Mouse (Mus musculus) megakaryocyte, adult 5-6 weeks (primary cell): ENCODE results near the gene Mettl7a3. TPM values are rescaled to one million over a fixed set of nuclear protein-coding genes. Genes with fewer than 3 reads are reported as not detected.
A peak's percentile ranks its signal among the peaks of the same experiment; 100 is the strongest.

Experiments
- ATAC-seq: 2 replicates; pipeline ENCODE4 v1.8.0; 2016; ENCODE audit warnings: mild to moderate bottlenecking, inconsistent platforms; ENCODE audit not compliant: poor library complexity, severe bottlenecking
- total RNA-seq, 2 experiments: library from RNA; stranded (forward) in 1 of 2; stranded (reverse) in 1 of 2; fragments of 153-499, 151-499 nt in 1 of 2; fragments of 221-1000, 200-1000 nt in 1 of 2; gene quantifications; 2 replicates each; pipeline versions ENCODE4 v1.2.3 to v1.2.4; 2015 to 2017

Mettl7a3 gene
- total RNA-seq, 2 experiments from 2014 or later, result not detected

DNA sequence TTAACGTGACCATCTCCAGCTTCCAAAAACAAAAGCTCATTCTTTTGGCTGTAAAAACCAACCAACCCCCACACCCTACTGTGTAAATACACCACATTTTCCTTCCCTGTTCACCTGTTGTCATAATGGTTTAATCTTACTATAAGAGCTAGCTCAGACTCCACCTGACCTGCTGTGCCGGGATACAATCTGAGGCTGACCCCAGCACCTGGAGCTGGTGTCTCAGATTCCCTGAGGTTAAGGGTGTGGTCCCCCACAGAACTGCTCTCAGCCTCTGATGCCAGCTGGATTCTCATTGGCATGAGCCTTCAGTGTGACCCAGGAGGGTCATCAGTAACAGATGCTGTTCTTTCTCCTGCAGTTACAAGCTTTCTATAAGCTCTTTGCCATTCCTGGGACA, 45.4 kb downstream of the Mettl7a3 start:
- ATAC-seq, result no peak

DNA sequence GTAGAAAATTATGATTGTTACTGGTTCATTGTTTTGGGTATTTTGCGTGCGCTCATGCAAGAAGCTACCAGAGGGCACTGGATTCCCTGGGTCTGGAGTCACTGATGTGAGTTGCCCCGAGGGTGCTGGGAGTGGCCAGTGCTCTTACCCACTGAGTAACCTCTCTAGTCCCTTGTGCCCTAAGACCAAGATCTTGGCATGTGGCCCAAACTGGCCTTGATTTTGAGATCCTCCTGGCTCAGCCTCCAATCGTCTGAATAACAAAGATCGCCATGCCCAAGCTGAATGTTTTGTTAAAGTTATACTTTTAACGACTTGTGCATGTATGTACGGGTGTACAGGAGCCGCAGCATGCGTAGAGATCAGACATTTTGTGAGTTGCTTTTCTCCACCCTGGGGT, 51.0 kb downstream of the Mettl7a3 start:
- ATAC-seq, result no peak

DNA sequence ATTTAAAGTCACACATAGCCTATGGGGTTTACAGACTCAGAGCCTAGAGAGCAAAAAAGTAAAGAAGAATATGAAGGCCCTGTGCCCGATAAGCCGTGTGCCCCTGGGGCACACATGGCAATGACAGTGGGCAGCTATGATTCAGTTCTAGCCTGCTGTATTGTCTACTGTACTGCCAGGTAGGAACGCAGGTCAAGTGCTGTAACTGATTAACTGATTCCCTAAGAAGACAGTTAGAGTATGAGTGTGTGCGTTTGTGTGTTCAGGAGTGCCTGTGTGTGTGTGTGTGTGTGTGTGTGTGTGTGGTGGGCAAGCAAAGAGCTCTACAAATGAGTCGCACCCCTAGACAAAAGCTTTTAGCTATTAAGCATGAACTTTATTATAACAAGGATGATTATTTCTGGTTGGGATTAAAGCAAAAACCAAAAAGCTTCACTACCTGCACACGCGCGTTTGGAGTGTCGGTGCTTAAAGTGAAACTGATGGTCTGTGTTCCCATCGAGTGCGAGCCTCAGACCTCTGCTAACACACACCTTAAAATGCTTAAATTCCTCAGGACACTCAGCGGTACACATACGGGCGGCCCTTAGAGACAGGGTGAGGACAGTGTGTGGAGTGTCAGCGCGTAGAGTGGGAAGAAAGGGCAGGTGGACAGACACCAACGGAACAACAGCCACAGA, 53.0 kb downstream of the Mettl7a3 start:
- ATAC-seq, result no peak

- ATAC-seq, result peak; percentile 49
Observed at GRCm38 (mm10) chr15:100388224-100388835, 53.6 kb downstream of the Mettl7a3 start.

DNA sequence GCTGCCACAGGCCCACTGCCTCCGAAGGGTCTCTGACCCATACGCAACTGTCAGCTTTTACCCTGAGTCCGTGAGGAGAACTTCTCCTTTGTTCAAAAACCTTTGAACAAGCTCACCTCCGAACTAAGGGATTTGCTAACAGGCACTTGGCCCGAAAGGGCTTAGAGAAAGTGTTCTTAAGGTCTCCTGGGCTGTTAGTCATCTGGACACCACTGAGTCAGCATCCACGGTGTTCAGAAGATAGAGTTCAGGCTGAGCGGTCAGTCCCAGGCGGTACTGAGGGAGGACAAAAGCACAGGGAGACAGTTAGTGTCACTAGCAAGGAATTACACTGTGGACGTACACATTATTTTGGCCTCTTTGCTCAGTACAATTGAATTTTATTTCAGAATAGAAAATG, 54.2 kb downstream of the Mettl7a3 start:
- no peak for ATAC-seq

Other genes with a start within 250 kb of the Mettl7a3 start
- gene Atf1, start 107.1 kb upstream of the Mettl7a3 start, total RNA-seq (2015), result 77.0 and 100 TPM in 2 replicates
- 52.8 and 95.7 TPM in 2 replicates for gene Atf1, start 107.1 kb upstream of the Mettl7a3 start, total RNA-seq (2017)
- gene Tmprss12, start 54.1 kb upstream of the Mettl7a3 start, total RNA-seq (2015), result not detected in 2 replicates
- not detected in 2 replicates for gene Tmprss12, start 54.1 kb upstream of the Mettl7a3 start, total RNA-seq (2017)
- 21.4 and 25.2 TPM in 2 replicates for gene Mettl7a1, start 30.8 kb upstream of the Mettl7a3 start, total RNA-seq (2015)
- 59.4 and 64.4 TPM in 2 replicates for gene Mettl7a1, start 30.8 kb upstream of the Mettl7a3 start, total RNA-seq (2017)
- not detected in 2 replicates for gene Methig1, start 18.2 kb downstream of the Mettl7a3 start, total RNA-seq (2015)
- not detected in 2 replicates for gene Methig1, start 18.2 kb downstream of the Mettl7a3 start, total RNA-seq (2017)
- not detected in 2 replicates for gene Mettl7a2, start 18.3 kb downstream of the Mettl7a3 start, total RNA-seq (2015)
- gene Mettl7a2, start 18.3 kb downstream of the Mettl7a3 start, total RNA-seq (2017), result not detected in 2 replicates
- not detected in 2 replicates for gene Higd1c, start 29.6 kb downstream of the Mettl7a3 start, total RNA-seq (2015)
- not detected in 2 replicates for gene Higd1c, start 29.6 kb downstream of the Mettl7a3 start, total RNA-seq (2017)
- gene Gm5475, start 87.2 kb downstream of the Mettl7a3 start, total RNA-seq (2015), result not detected in 2 replicates
- not detected in 2 replicates for gene Gm5475, start 87.2 kb downstream of the Mettl7a3 start, total RNA-seq (2017)
- 5.0 and 5.3 TPM in 2 replicates for gene Slc11a2, start 90.1 kb downstream of the Mettl7a3 start, total RNA-seq (2015)
- gene Slc11a2, start 90.1 kb downstream of the Mettl7a3 start, total RNA-seq (2017), result 3.1 and 6.0 TPM in 2 replicates
- 15.2 and 17.2 TPM in 2 replicates for gene Letmd1, start 134.1 kb downstream of the Mettl7a3 start, total RNA-seq (2015)
- gene Letmd1, start 134.1 kb downstream of the Mettl7a3 start, total RNA-seq (2017), result 8.8 and 15.5 TPM in 2 replicates
- gene Csrnp2, start 160.6 kb downstream of the Mettl7a3 start, total RNA-seq (2015), result 0.65 and 1.2 TPM in 2 replicates
- 0.70 and 0.81 TPM in 2 replicates for gene Csrnp2, start 160.6 kb downstream of the Mettl7a3 start, total RNA-seq (2017)
- gene Tfcp2, start 217.1 kb downstream of the Mettl7a3 start, total RNA-seq (2015), result 1.2 and 2.0 TPM in 2 replicates
- gene Tfcp2, start 217.1 kb downstream of the Mettl7a3 start, total RNA-seq (2017), result 3.8 and 4.0 TPM in 2 replicates